Mouse (Mus musculus) midbrain, embryonic 11.5 days (tissue): ENCODE results near the gene Acly. TPM values are rescaled to one million over a fixed set of nuclear protein-coding genes. Genes with fewer than 3 reads are reported as not detected.

Experiments used
- ATAC-seq: fragments of 200-750 bp; cut with Nextera tagmentation; 2 replicates; pipeline ENCODE4 v1.8.0; 2017; ENCODE audit warnings: moderate TSS enrichment, moderate library complexity; ENCODE audit not compliant: low FRiP score
- DNase-seq: peaks from one replicate; pipeline ENCODE4 v3.0.0; 2015; ENCODE audit warnings: low spot score; ENCODE audit errors: missing footprints
- H3K27ac ChIP-seq: fragments of 300-500 bp; sonication (generic); 2 replicates; pipeline ENCODE4 v1.5.1; 2014; ENCODE audit warnings: low read depth, low read length
- H3K27me3 ChIP-seq: fragments of 300-500 bp; sonication (generic); 2 replicates; pipeline ENCODE4 v1.6.1; 2014; ENCODE audit warnings: mild to moderate bottlenecking, low read length, moderate library complexity, mixed read lengths; ENCODE audit not compliant: control insufficient read depth, insufficient read depth
- H3K36me3 ChIP-seq: fragments of 300-500 bp; sonication (generic); 2 replicates; pipeline ENCODE4 v1.6.1; 2014; ENCODE audit warnings: mild to moderate bottlenecking, low read length, moderate library complexity, mixed read lengths; ENCODE audit not compliant: control insufficient read depth, insufficient read depth
- H3K4me1 ChIP-seq: fragments of 300-500 bp; sonication (generic); 2 replicates; pipeline ENCODE4 v1.6.1; 2014; ENCODE audit warnings: low read length; ENCODE audit not compliant: control insufficient read depth, insufficient read depth
- H3K4me2 ChIP-seq: fragments of 300-500 bp; sonication (generic); 2 replicates; pipeline ENCODE4 v1.6.1; 2014; ENCODE audit warnings: mild to moderate bottlenecking, moderate library complexity
- H3K4me3 ChIP-seq: fragments of 300-500 bp; sonication (generic); 2 replicates; pipeline ENCODE4 v1.5.1; 2014; ENCODE audit warnings: low read depth, low read length
- H3K9ac ChIP-seq: fragments of 300-500 bp; sonication (generic); 2 replicates; pipeline ENCODE4 v1.6.1; 2014; ENCODE audit warnings: low read length
- H3K9me3 ChIP-seq: fragments of 300-500 bp; sonication (generic); 2 replicates; pipeline ENCODE4 v1.6.1; 2016; ENCODE audit warnings: low read length; ENCODE audit not compliant: control insufficient read depth
- WGBS: fragments of 180-500 bp; shearing (Covaris S2); extraction: QIAGEN DNeasy Blood & Tissue Kit; methylation state at CpG from one replicate; pipeline ENCODE4 v1.1.7; 2014; 5-methylcytosine and 5-hydroxymethylcytosine counted together
- polyA plus RNA-seq: library from polyadenylated mRNA; unstranded; fragments of >200 nt; fragmentation: Nextera tagmentation; extraction: Ambion mirVana; gene quantifications from 2 replicates; pipeline ENCODE4 v1.2.1, GENCODE M21; 2014

The Acly gene
- polyA plus RNA-seq, 1 experiment from 2014 or later: 314 TPM

- no peak for DNase-seq
- no peak overlapping the region for H3K4me2 ChIP-seq
- ATAC-seq: no peak
- H3K9ac ChIP-seq: no peak overlapping the region
- no peak overlapping the region for H3K4me3 ChIP-seq
- no peaks in the 10 kb centered on the region for H3K9me3 ChIP-seq
- no peak overlapping the region for H3K27ac ChIP-seq
- peaks cover 7% of the 10 kb centered on the region for H3K4me1 ChIP-seq
- H3K27me3 ChIP-seq: peaks cover 5% of the 10 kb centered on the region
- 81% methylated on average over 8 of the region's 8 CpGs for WGBS
- H3K36me3 ChIP-seq: no peaks in the 10 kb centered on the region
Observed at GRCm38 (mm10) chr11:100568692-100569091, 40.9 kb upstream of the Acly start.

GRCm38 (mm10) chr11:100567815-100568245, 40.0 kb upstream of the Acly start:
- Histone ChIP-seq H3K9me3 (no peaks in the 10 kb centered on the region), H3K27me3 (peaks cover 5% of the 10 kb centered on the region), H3K9ac (no peak overlapping the region), H3K4me2 (no peak overlapping the region), H3K27ac (no peak overlapping the region), H3K4me3 (no peak overlapping the region), H3K36me3 (no peaks in the 10 kb centered on the region), H3K4me1 (peaks cover 7% of the 10 kb centered on the region)
- no peak for ATAC-seq
- DNase-seq: peak; percentile 67
- WGBS: 76% methylated on average over 9 of the region's 9 CpGs

GRCm38 (mm10) chr11:100567229-100567628, 39.4 kb upstream of the Acly start:
- no peak overlapping the region for H3K27ac ChIP-seq
- no peaks in the 10 kb centered on the region for H3K36me3 ChIP-seq
- H3K9me3 ChIP-seq: no peaks in the 10 kb centered on the region
- 84% methylated on average over 5 of the region's 5 CpGs for WGBS
- H3K4me2 ChIP-seq: no peak overlapping the region
- H3K9ac ChIP-seq: no peak overlapping the region
- H3K4me1 ChIP-seq: peaks cover 7% of the 10 kb centered on the region
- no peak for ATAC-seq
- peaks cover 5% of the 10 kb centered on the region for H3K27me3 ChIP-seq
- no peak overlapping the region for H3K4me3 ChIP-seq
- no peak for DNase-seq

GRCm38 (mm10) chr11:100564703-100565102, 36.9 kb upstream of the Acly start:
- Histone ChIP-seq H3K4me2 (no peak overlapping the region), H3K27me3 (no peaks in the 10 kb centered on the region), H3K4me3 (no peak overlapping the region), H3K36me3 (no peaks in the 10 kb centered on the region), H3K9me3 (no peaks in the 10 kb centered on the region), H3K9ac (no peak overlapping the region), H3K4me1 (no peaks in the 10 kb centered on the region), H3K27ac (no peak overlapping the region)
- DNase-seq: no peak
- 91% methylated on average over 6 of the region's 6 CpGs for whole genome bisulfite sequencing
- ATAC-seq: no peak

GRCm38 (mm10) chr11:100564297-100564696, 36.5 kb upstream of the Acly start:
- ATAC-seq: no peak
- 86% methylated on average over 15 of the region's 15 CpGs for WGBS
- no peak overlapping the region for H3K27ac ChIP-seq

GRCm38 (mm10) chr11:100561748-100562147, 33.9 kb upstream of the Acly start:
- DNase-seq (peak; percentile 74), ATAC-seq (no peak)
- H3K4me1 ChIP-seq: peaks cover 3% of the 10 kb centered on the region; the same call in 1 of the 2 replicates
- WGBS: 52% methylated on average over 5 of the region's 5 CpGs
- H3K9me3 ChIP-seq: no peaks in the 10 kb centered on the region
- H3K4me2 ChIP-seq: no peak overlapping the region
- no peak overlapping the region for H3K4me3 ChIP-seq
- no peaks in the 10 kb centered on the region for H3K27me3 ChIP-seq
- no peak overlapping the region for H3K9ac ChIP-seq
- H3K27ac ChIP-seq: no peak overlapping the region
- H3K36me3 ChIP-seq: no peaks in the 10 kb centered on the region

More at GRCm38 (mm10) chr11:100564297-100564696, 36.5 kb upstream of the Acly start:
- no peak for DNase-seq
- Histone ChIP-seq H3K9ac (no peak overlapping the region), H3K9me3 (no peaks in the 10 kb centered on the region), H3K4me1 (peaks cover 2% of the 10 kb centered on the region; the same call in 1 of the 2 replicates), H3K27me3 (no peaks in the 10 kb centered on the region), H3K4me3 (no peak overlapping the region), H3K4me2 (no peak overlapping the region), H3K36me3 (no peaks in the 10 kb centered on the region)

- H3K27ac ChIP-seq: no peak overlapping the region
- H3K27me3 ChIP-seq: no peaks in the 10 kb centered on the region
- no peak overlapping the region for H3K4me3 ChIP-seq
- no peak overlapping the region for H3K9ac ChIP-seq
- DNase-seq (peak; percentile 77), ATAC-seq (no peak)
- H3K4me2 ChIP-seq: no peak overlapping the region
- no peaks in the 10 kb centered on the region for H3K36me3 ChIP-seq
- H3K4me1 ChIP-seq: peaks cover 3% of the 10 kb centered on the region; the same call in 1 of the 2 replicates
- no peaks in the 10 kb centered on the region for H3K9me3 ChIP-seq
- 48% methylated on average over 7 of the region's 7 CpGs for WGBS
Observed at GRCm38 (mm10) chr11:100559476-100559875, 31.7 kb upstream of the Acly start.

GRCm38 (mm10) chr11:100557563-100557962, 29.8 kb upstream of the Acly start:
- Histone ChIP-seq H3K4me3 (no peak overlapping the region), H3K4me2 (no peak overlapping the region), H3K4me1 (peaks cover 3% of the 10 kb centered on the region; the same call in 1 of the 2 replicates), H3K27ac (no peak overlapping the region), H3K36me3 (no peaks in the 10 kb centered on the region), H3K27me3 (no peaks in the 10 kb centered on the region), H3K9ac (no peak overlapping the region), H3K9me3 (no peaks in the 10 kb centered on the region)
- no peak for DNase-seq
- ATAC-seq: no peak
- 82% methylated on average over 3 of the region's 3 CpGs for WGBS

- no peak for ATAC-seq
Observed at GRCm38 (mm10) chr11:100555583-100555982, 27.8 kb upstream of the Acly start.

More at GRCm38 (mm10) chr11:100555583-100555982, 27.8 kb upstream of the Acly start:
- Histone ChIP-seq H3K27ac (no peak overlapping the region), H3K36me3 (no peaks in the 10 kb centered on the region), H3K4me3 (no peak overlapping the region), H3K4me1 (peaks cover 3% of the 10 kb centered on the region; the same call in 1 of the 2 replicates), H3K4me2 (peak overlapping the region; percentile 10; the same call in 1 of the 2 replicates), H3K27me3 (no peaks in the 10 kb centered on the region), H3K9me3 (no peaks in the 10 kb centered on the region), H3K9ac (no peak overlapping the region; the same call in 1 of the 2 replicates)
- WGBS: 21% methylated on average over 11 of the region's 11 CpGs
- peak; percentile 90 for DNase-seq
